Mouse (Mus musculus) heart, embryonic 14.5 days (tissue): ENCODE measurements at regions not wholly inside any gene's neighbourhood (a gene's known extent, or its start where the extent isn't known, plus 50 kb on each side); places are given as distances from the start of the nearest gene placed in this dataset.

Source experiments
- ATAC-seq: fragments of 200-750 bp; cut with Nextera tagmentation; 2 replicates; pipeline ENCODE4 v1.8.0; 2017; ENCODE audit warnings: low read depth, moderate TSS enrichment; ENCODE audit not compliant: insufficient number of reproducible peaks, insufficient read depth, low FRiP score
- H3K27ac ChIP-seq, 2 experiments: fragments of 200-500 bp in 1 of 2; fragments of 300-500 bp in 1 of 2; sonication (generic) in 1 of 2; replicated peaks in 1 of 2; 2 replicates each; pipeline ENCODE4 v1.5.1; 2012 to 2014; ENCODE audit warnings: low read depth in 2 of 2, low read length in 2 of 2, control low read depth in 1 of 2, mild to moderate bottlenecking in 1 of 2, mixed read lengths in 1 of 2; ENCODE audit not compliant: control insufficient read depth in 1 of 2, insufficient read depth in 1 of 2
- H3K27me3 ChIP-seq: fragments of 300-500 bp; sonication (generic); 2 replicates; pipeline ENCODE4 v1.6.1; 2014; ENCODE audit warnings: mild to moderate bottlenecking, low read length, control low read depth; ENCODE audit not compliant: control insufficient read depth, insufficient read depth
- H3K36me3 ChIP-seq: fragments of 300-500 bp; sonication (generic); 2 replicates; pipeline ENCODE4 v1.6.1; 2014; ENCODE audit warnings: mild to moderate bottlenecking, control low read depth, low read length, mixed read lengths; ENCODE audit not compliant: control insufficient read depth, insufficient read depth
- H3K4me1 ChIP-seq, 2 experiments: fragments of 200-500 bp in 1 of 2; fragments of 300-500 bp in 1 of 2; sonication (generic) in 1 of 2; 2 replicates each; pipeline ENCODE4 v1.6.1; 2012 to 2014; ENCODE audit warnings: low read length in 2 of 2, control low read depth in 1 of 2, mixed read lengths in 1 of 2; ENCODE audit not compliant: control insufficient read depth in 2 of 2, insufficient read depth in 2 of 2
- H3K4me2 ChIP-seq: fragments of 300-500 bp; sonication (generic); 2 replicates; pipeline ENCODE4 v1.6.1; 2014; ENCODE audit warnings: mild to moderate bottlenecking, low read length
- H3K4me3 ChIP-seq, 2 experiments: fragments of 200-500 bp in 1 of 2; fragments of 300-500 bp in 1 of 2; sonication (generic) in 1 of 2; 2 replicates each; pipeline ENCODE4 v1.5.1; 2012 to 2014; ENCODE audit warnings: low read length in 2 of 2, mild to moderate bottlenecking in 2 of 2, control low read depth in 1 of 2, low read depth in 1 of 2, moderate library complexity in 1 of 2; ENCODE audit not compliant: control insufficient read depth in 1 of 2, insufficient read depth in 1 of 2
- H3K9ac ChIP-seq: fragments of 300-500 bp; sonication (generic); 2 replicates; pipeline ENCODE4 v1.6.1; 2014; ENCODE audit warnings: mild to moderate bottlenecking, low read length
- H3K9me3 ChIP-seq: fragments of 300-500 bp; sonication (generic); 2 replicates; pipeline ENCODE4 v1.6.1; 2016; ENCODE audit warnings: low read length, control low read depth; ENCODE audit not compliant: control insufficient read depth
- WGBS: fragments of 180-500 bp; shearing (Covaris S2); extraction: QIAGEN DNeasy Blood & Tissue Kit; methylation state at CpG from one replicate; pipeline ENCODE4 v1.1.7; 2014; 5-methylcytosine and 5-hydroxymethylcytosine counted together

GRCm38 (mm10) chr6:94413987-94414360, 86.2 kb upstream of the Slc25a26 start:
- peaks cover 9 to 21% of the 10 kb centered on the region in 2 experiments for H3K4me1 ChIP-seq
- H3K27me3 ChIP-seq = no peaks in the 10 kb centered on the region
- no peaks in the 10 kb centered on the region for H3K36me3 ChIP-seq
- H3K9ac ChIP-seq = 0 out of 2 replicates have a peak overlapping the region, but pooled peaks have one; percentile 44
- peak overlapping the region; percentile 91 to 93 for H3K27ac ChIP-seq
- no peak for ATAC-seq
- no peak overlapping the region for H3K4me3 ChIP-seq
- 23% methylated on average over 5 of the region's 5 CpGs for WGBS
- no peaks in the 10 kb centered on the region for H3K9me3 ChIP-seq
- H3K4me2 ChIP-seq = peak overlapping the region; percentile 37; the same call in 1 of the 2 replicates

- Histone ChIP-seq H3K9ac (no peak overlapping the region), H3K27me3 (no peaks in the 10 kb centered on the region), H3K4me3 (no peak overlapping the region), H3K4me1 (peaks cover 9 to 21% of the 10 kb centered on the region in 2 experiments), H3K27ac (peak overlapping the region; percentile 82 to 93), H3K36me3 (no peaks in the 10 kb centered on the region), H3K4me2 (peak overlapping the region; percentile 37), H3K9me3 (no peaks in the 10 kb centered on the region)
- ATAC-seq = no peak
- 28% methylated on average over 10 of the region's 10 CpGs for WGBS
Observed at GRCm38 (mm10) chr6:94413297-94413986, 86.7 kb upstream of the Slc25a26 start.

DNA sequence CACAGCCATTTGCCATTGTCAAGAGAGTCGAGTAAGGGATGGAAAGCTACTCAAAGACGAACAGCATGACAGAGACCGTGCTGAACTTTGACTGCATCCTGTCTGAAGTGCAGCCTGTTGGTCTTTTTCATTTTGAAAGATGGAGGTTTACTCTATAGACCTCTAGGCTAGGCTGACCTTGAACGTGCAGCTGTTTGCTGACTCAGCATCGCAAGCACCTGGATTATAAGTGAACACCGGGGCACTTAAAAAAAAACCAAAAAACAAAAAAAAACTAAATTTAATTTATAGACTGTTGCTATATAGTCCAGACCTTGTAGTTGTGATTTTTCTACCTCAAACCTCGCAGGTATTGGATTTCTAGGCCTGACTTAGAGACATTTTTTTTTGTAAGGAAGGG, 87.8 kb upstream of the Slc25a26 start:
- H3K9ac ChIP-seq = no peak overlapping the region
- no peak overlapping the region for H3K4me2 ChIP-seq
- peaks cover 10 to 29% of the 10 kb centered on the region in 2 experiments for H3K4me1 ChIP-seq
- no peaks in the 10 kb centered on the region for H3K9me3 ChIP-seq
- no peaks in the 10 kb centered on the region for H3K36me3 ChIP-seq
- WGBS = 93% methylated on average over 7 of the region's 7 CpGs
- H3K4me3 ChIP-seq = no peak overlapping the region
- no peak for ATAC-seq
- H3K27ac ChIP-seq = no peak overlapping the region
- H3K27me3 ChIP-seq = no peaks in the 10 kb centered on the region

DNA sequence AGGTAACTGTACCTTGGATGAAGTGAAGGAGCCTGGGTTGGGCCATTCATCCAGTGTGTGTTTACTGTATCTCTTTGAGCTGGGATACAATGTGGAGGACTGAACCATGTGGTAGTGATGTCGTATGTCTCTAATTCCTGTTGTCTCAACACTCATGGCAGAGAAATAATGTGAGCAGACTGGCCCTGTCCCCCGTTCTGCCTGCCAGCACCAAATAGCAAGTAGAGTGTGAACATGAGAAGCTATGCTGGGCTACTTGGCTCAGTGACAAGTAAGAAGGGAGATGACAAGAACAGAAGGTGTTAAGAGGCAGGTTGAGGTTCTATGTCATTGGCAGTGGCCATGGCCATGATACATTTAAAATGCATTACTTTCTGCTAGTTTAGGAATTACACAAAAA, 89.7 kb upstream of the Slc25a26 start:
- 24% methylated on average over 2 of the region's 2 CpGs for WGBS
- Histone ChIP-seq H3K4me2 (no peak overlapping the region), H3K27ac (peak overlapping the region in 1 of 2 experiments; percentile 53; a peak in 2 of 4 replicates), H3K9ac (no peak overlapping the region), H3K4me1 (peaks cover 13 to 36% of the 10 kb centered on the region in 2 experiments), H3K9me3 (no peaks in the 10 kb centered on the region), H3K4me3 (no peak overlapping the region), H3K27me3 (no peaks in the 10 kb centered on the region), H3K36me3 (no peaks in the 10 kb centered on the region)
- ATAC-seq = peak; percentile 52; the same call in 1 of the 2 replicates

DNA sequence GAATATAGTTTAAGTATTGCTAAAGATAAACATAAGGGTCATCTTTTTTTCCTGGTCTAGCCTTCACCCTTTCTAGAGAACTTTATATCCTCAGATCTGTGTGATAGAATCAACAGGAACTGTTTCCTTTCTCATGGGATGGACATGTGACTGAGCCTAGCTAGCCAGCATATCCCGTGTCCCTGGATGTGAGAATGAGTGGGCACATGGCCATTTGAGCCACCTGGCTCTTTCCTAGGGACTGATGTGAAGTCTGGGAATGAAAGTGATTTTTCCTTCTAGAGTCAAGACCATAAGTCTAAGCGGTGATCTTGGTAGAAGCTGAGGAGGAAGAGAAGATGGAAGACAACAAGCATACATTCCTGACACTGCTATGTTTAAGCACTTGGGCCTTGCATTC, 91.1 kb upstream of the Slc25a26 start:
- Histone ChIP-seq H3K36me3 (no peaks in the 10 kb centered on the region), H3K27me3 (no peaks in the 10 kb centered on the region), H3K9ac (no peak overlapping the region), H3K27ac (no peak overlapping the region), H3K4me2 (no peak overlapping the region), H3K4me1 (peaks cover 16 to 37% of the 10 kb centered on the region in 2 experiments), H3K9me3 (no peaks in the 10 kb centered on the region), H3K4me3 (no peak overlapping the region)
- ATAC-seq = no peak
- 88% methylated on average over 2 of the region's 2 CpGs for WGBS

DNA sequence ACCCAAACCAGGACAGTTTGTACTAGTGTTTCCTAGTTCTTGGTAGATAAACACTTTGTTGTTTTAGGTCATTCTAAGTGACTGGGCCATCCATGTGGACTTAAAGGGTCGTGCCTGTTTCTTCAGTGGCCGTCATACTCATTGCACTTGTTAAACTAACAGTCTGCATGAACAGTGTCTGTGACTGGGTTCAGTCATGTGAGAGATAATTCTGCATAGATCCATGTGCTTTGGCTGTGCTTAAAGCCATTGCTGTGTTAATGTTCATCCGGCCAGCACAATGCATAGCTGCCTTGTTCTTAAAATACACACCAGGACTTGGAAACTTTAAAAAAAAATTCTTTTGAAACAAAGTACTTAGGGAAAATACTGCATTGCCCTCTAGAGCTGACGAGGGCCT, 92.4 kb upstream of the Slc25a26 start:
- Histone ChIP-seq H3K4me2 (no peak overlapping the region), H3K4me3 (no peak overlapping the region), H3K9me3 (no peaks in the 10 kb centered on the region), H3K27me3 (no peaks in the 10 kb centered on the region), H3K9ac (no peak overlapping the region), H3K27ac (peak overlapping the region in 1 of 2 experiments; percentile 36; a peak in 1 of 4 replicates), H3K36me3 (no peaks in the 10 kb centered on the region), H3K4me1 (peaks cover 10 to 30% of the 10 kb centered on the region in 2 experiments)
- WGBS = 42% methylated on average over 4 of the region's 4 CpGs
- ATAC-seq = no peak

DNA sequence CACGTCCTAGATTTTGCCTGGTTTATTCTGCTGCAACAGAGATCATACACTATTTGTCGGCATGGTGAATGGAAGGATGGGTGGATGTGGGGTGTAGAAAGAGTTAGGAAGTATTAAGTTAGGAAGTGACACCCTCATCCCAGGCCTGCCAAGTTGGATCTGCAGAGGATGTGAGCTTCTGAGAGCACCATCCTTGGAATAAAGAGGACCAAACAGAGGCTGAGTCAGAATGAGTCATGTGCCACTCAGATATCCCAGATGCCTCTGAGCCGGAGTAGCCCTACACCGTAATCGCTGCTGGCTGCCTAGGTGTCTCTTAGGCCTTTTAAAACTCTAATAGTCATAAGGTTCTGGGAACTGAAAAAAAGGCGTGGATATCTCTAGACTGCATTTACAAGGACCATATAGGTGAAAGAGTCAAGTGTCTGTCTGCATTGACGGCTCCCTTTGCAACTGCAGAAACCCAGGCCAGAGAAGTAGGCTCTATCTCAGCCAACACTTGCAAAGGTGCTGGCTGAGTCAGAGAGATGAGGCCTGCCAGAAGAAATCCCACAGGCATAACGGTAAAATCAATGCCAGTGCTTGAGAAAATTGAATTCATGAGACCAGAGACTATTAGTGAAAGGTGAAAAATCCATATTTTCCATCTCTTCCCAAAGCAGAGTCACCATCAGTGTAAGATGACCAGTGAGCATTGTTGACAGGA, 94.6 kb upstream of the Slc25a26 start:
- WGBS = 58% methylated on average over 8 of the region's 8 CpGs
- H3K9ac ChIP-seq = no peak overlapping the region
- no peak overlapping the region for H3K4me3 ChIP-seq
- H3K9me3 ChIP-seq = no peaks in the 10 kb centered on the region
- H3K4me1 ChIP-seq = peaks cover 6 to 22% of the 10 kb centered on the region in 2 experiments
- H3K4me2 ChIP-seq = no peak overlapping the region
- no peaks in the 10 kb centered on the region for H3K27me3 ChIP-seq
- no peaks in the 10 kb centered on the region for H3K36me3 ChIP-seq
- H3K27ac ChIP-seq = no peak overlapping the region
- no peak for ATAC-seq
